Mouse (Mus musculus): ENCODE data around the gene 5430419D17Rik.

Gene 5430419D17Rik

GRCm38 (mm10) chr7:131174121-131174520 is at the start of gene 5430419D17Rik:
TSS of gene 5430419D17Rik (plus strand) at chr7:131174402.
- no peak for DNase-seq (ENCODE audit: low spot score in 2 of 2)

DNA sequence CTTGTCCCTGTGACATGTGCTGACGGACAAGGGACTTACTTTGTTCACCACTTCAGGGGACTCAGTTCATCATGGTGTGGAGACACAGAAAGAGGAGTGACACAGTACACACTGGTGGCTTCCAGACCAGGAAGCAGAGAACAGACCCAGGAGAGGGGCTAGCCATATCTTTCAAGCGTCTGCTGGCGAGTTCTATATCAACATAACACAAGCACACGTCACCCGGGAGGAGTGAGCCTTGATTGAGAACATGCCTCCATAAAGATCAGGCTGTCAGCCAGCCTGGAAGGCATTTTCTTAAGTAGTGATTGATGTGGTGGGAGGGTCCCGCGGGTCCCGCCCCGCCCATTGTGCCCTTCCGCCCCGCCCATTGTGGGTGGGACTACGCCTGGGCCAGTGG is 44.2 kb upstream of the 5430419D17Rik start:
- no peak for DNase-seq (ENCODE audit: low spot score in 2 of 2)

GRCm38 (mm10) chr7:131133181-131133580 is 41.0 kb upstream of the 5430419D17Rik start:
- DNase-seq (ENCODE audit: low spot score in 2 of 2) = no peak

DNA sequence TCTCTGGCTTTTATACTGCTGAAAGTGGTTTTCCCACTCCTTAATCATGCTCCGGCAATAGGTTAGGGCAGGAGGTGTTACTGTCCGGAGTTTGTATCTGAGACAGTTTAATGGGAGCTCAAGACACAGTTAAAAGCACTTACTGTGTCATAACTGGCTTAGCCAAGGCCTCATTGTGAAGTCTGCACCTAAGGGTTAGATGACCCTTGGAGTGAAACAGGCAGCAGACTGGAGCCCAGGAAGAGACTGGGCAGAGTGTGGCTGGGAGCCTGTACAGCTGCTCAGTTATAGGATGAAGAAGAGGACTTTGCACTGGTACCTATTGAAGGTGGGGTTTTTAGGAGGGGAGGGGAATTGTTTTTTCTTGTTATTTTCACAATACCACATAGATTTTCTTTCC is 28.0 kb upstream of the 5430419D17Rik start, which contains the start of gene 4933402N03Rik:
Gene 4933402N03Rik, minus strand, starts transcription at position 101 of the 400 bp plus-strand sequence.
- DNase-seq (ENCODE audit: low spot score in 2 of 2) = no peak

DNA sequence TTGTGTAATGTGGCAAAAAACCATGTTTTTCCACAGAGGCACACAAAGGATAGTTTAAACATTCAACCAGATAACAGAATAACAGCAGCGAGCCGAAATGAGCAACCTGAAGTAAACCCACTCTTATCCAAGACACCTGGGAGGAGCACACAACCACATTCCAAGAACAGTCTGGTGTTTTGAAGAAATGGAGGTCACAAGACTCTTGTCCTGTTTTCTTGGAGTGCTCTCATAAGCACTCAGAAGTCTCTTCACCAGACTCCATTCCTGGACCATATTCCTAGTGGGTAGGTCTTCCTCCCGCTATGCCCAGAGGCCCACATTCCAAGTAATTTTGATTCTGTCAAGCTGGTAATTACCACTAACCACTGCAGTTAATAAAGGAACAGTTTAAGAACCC is 24.0 kb upstream of the 5430419D17Rik start:
- no peak for DNase-seq (ENCODE audit: low spot score in 2 of 2)

DNA sequence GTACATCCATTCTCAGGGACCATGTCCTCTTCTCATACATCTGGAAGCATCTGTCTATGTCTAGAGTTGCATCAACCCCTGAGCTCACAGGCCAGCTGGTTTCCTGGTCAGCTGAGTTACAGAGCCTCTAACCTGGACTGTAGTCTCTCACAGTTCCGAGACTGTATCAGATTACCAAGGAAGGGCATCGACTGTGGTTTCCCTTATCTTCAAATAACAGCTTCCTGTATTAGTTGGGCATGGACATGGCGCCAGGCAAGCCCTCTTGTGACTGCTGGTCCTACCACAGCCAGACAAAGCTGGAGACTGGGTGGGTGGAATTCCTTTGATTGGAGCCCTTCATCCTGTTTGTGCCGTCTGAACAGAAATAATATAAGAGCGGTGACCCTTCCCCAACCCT is 21.2 kb upstream of the 5430419D17Rik start:
- no peak for DNase-seq (ENCODE audit: low spot score in 2 of 2)

GRCm38 (mm10) chr7:131162251-131162650 is 12.0 kb upstream of the 5430419D17Rik start:
- no peak for DNase-seq (ENCODE audit: low spot score in 2 of 2)

- DNase-seq (ENCODE audit: low spot score in 2 of 2) = no peak
These were observed 6.4 kb upstream of the 5430419D17Rik start for GRCm38 (mm10) chr7:131167771-131168170.

- DNase-seq (ENCODE audit: low spot score in 2 of 2) = no peak
These were observed 5.1 kb upstream of the 5430419D17Rik start for GRCm38 (mm10) chr7:131169099-131169498.

DNA sequence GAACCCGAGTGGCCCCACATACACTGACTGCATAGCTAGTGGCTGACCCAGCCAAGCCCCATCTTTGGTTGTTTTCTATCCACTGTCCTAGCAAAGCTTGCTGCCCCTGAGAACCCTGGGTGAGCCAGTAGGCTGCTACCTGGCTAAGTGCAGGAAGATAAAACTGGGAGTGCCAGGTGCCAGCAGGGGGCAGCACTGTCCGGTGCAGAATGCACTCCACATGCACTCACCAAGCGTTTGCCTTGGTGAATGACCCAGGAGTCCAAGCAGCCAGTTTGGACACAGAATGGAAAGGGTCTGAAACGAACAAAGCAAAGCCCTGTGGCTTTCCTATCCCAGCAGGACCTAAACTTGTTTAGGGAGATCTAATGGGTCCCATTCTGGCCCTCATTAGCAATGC is 8.5 kb downstream of the 5430419D17Rik start:
- no peak for DNase-seq (ENCODE audit: low spot score in 2 of 2)

- no peak for DNase-seq (ENCODE audit: low spot score in 2 of 2)
These were observed 10.1 kb downstream of the 5430419D17Rik start for GRCm38 (mm10) chr7:131184339-131184738.

- DNase-seq (ENCODE audit: low spot score in 2 of 2) = peak; percentile 58 to 68
These were observed 12.8 kb downstream of the 5430419D17Rik start for GRCm38 (mm10) chr7:131187047-131187446.

DNA sequence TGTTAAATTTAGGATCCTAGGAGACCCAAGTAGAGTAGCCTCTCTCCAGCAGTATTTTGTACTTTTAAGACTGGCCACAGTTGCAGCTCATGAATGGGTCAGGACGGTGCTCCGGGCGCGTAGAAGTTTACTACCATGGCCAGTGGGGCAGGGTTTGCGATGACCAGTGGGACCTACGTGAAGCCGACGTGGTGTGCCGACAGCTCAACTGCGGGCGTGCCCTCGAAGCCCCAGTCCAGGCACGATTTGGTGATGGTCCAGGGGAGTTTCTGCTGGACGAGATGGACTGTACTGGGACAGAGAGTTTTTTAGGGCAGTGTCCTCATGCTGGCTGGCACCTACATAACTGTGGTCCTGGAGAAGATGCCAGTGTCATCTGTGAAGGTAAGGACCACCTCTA is 13.8 kb downstream of the 5430419D17Rik start:
- DNase-seq (ENCODE audit: low spot score in 2 of 2) = no peak

GRCm38 (mm10) chr7:131223086-131223485 is 48.9 kb downstream of the 5430419D17Rik start:
- DNase-seq (ENCODE audit: low spot score in 2 of 2) = no peak

- DNase-seq (ENCODE audit: low spot score in 2 of 2) = no peak
These were observed 61.9 kb downstream of the 5430419D17Rik start for GRCm38 (mm10) chr7:131236091-131236490.

DNA sequence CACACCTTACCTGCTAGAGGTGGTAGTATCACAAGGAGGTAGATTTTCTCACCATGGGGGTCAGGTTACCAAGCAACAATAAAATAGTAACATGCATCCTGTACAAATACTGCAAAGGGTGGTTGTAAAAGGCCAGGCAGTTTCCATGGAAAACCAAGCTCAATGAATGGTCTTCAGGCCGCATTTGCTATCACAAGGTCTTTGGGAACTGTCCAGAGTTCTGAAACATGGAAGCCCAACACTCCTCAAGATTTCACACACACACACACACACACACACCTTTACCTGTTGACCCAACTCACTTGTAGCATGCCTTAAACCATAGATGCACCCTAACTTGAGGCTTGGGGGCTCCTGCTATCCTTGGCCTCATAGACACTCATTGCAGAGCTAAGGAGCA is 70.8 kb downstream of the 5430419D17Rik start:
- no peak for DNase-seq (ENCODE audit: low spot score in 2 of 2)

DNA sequence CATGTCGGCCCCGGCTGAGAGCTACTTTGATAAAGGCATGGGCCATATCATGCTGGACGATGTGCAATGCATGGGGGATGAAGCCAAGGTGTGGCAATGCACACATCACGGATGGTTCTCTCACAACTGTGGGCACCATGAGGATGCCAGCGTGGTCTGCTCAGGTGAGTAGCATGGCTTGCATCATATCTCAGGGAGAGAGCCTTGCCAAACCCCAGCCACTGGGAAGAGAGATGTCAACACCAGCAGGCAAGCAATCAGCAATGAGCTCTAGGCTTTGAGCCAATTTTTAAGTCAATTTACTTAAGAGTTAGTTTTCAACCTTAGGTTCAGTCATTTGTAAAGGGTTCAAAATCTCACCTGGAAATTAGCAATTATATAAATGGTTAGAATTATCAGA is 82.6 kb downstream of the 5430419D17Rik start:
- DNase-seq (ENCODE audit: low spot score in 2 of 2) = no peak

GRCm38 (mm10) chr7:131257309-131257708 is 83.1 kb downstream of the 5430419D17Rik start:
- DNase-seq (ENCODE audit: low spot score in 2 of 2) = no peak

- DNase-seq (ENCODE audit: low spot score in 2 of 2) = peak; percentile 18 to 45
These were observed 86.7 kb downstream of the 5430419D17Rik start for GRCm38 (mm10) chr7:131260946-131261345.

DNA sequence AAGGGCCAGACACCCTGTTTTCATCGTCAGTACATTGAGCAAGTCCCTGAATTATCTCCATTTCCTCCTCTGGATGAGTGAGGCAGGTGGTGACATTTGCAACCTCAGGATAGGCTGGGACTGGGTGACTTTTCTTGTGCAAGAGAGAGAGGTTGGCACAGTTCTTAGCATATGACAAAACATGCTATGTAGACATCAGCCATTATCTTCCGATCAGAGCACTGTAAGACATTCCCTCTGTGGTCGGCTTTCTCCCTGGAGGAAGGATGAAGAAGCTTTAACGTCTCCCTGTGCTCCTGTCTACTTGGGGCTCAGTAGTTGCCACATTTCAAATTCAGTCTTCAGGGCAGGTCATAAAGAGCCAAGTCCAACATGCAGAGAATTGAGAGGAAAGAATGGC is 90.0 kb downstream of the 5430419D17Rik start:
- DNase-seq (ENCODE audit: low spot score in 2 of 2) = no peak

- DNase-seq (ENCODE audit: low spot score in 2 of 2) = no peak
These were observed 91.6 kb downstream of the 5430419D17Rik start for GRCm38 (mm10) chr7:131265851-131266250.

DNA sequence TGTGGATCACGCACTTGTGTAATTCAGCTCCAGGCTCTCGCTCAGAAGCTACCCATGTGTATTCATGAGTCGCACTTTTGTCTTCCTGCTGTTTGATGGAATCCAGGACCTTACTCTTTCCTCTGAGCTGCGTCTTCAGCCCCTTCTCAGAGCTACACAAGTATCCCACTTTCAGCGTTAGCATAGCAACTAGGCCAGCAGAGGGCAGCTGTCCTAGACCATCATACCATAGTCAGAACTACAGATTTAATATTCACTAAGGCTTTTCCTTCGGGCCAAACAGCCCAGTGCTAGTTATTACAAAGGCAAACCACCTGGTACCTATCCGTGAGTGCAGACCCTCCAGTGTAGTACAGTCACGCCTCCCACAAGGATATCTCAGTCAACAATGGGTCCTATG is 122.9 kb downstream of the 5430419D17Rik start:
- DNase-seq (ENCODE audit: low spot score in 2 of 2) = no peak

- no peak for DNase-seq (ENCODE audit: low spot score in 2 of 2)
These were observed 129.1 kb downstream of the 5430419D17Rik start for GRCm38 (mm10) chr7:131303340-131303739.

DNA sequence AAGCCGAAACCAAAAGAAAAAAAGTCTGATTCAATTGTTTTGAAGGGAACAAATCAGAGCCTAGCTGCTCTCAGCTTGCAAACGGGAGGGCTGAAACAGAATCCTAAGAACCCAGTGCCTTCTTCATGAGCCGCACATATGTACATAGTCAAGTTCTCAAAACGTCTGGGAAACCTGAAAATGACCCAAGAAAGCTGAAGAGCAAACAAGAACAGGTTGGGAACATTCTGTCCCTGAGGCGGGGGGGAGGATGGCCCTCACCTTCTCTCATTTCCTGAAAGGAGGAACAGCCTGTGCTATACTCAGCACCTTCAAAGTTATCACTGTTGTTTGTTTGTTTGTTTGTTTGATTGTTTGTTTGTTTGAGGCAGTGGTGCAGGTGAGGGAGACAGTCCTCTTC is 132.5 kb downstream of the 5430419D17Rik start:
- DNase-seq (ENCODE audit: low spot score in 2 of 2) = no peak

All from frontal cortex, postnatal 36 days (tissue).